11 mouse cellular contexts compared by ENCODE assay signal in genomic region chr17:35582900-35583299, GRCm38 (mm10). TPM values are rescaled to one million over a fixed set of nuclear protein-coding genes. Genes with fewer than 3 reads are reported as not detected.
DNase-seq lines count a peak whose midpoint lies in the region; ATAC-seq and TF ChIP-seq lines count a peak whose summit lies in the region.
"Had no signal": no experiment of that assay in that cellular context is flagged by ENCODE, and none has a peak within 500 bp of the region (broad histone marks: within the 10 kb centered on the region; RNA-seq: fewer than 3 reads in every experiment).

No protein-coding gene starts in this region.

- no peak overlapping the region for H3K9ac ChIP-seq in intestine, postnatal 0 days (ENCODE audit: low read depth, low read length)
- no peak overlapping the region for H3K9ac ChIP-seq in intestine, embryonic 15.5 days
- H3K9ac ChIP-seq in CH12.LX (ENCODE audit: insufficient read depth, low read depth), result no peak overlapping the region
- no peak overlapping the region for H3K9ac ChIP-seq in embryonic facial prominence, embryonic 14.5 days (ENCODE audit: low read depth, low read length)
- H3K9ac ChIP-seq: forebrain, embryonic 13.5 days had no signal

- 94% methylated on average over 1 of the region's 1 CpGs for WGBS in intestine, postnatal 0 days
- WGBS in intestine, embryonic 15.5 days, result 96% methylated on average over 1 of the region's 1 CpGs
- 83% methylated on average over 1 of the region's 1 CpGs for whole genome bisulfite sequencing in embryonic facial prominence, embryonic 14.5 days

- in situ Hi-C loops in CH12.LX (cut with MboI; ENCODE audit: low pct_ligation_motif_present, low pct_unique_long_range_greater_than_20kb, low sequenced_read_pairs), result no loop called here

- H3K27me3 ChIP-seq in intestine, postnatal 0 days (replicated peaks; ENCODE audit: control insufficient read depth, insufficient read depth, low read length), result no peaks in the 10 kb centered on the region
- H3K27me3 ChIP-seq in intestine, embryonic 15.5 days (replicated peaks), result no peaks in the 10 kb centered on the region
- peaks cover 12% of the 10 kb centered on the region for H3K27me3 ChIP-seq in CH12.LX (replicated peaks)
- no peaks in the 10 kb centered on the region for H3K27me3 ChIP-seq in embryonic facial prominence, embryonic 14.5 days (replicated peaks; ENCODE audit: control insufficient read depth, insufficient read depth, low read length)
- H3K27me3 ChIP-seq: forebrain, embryonic 13.5 days had no signal

- H3K9me3 ChIP-seq in intestine, postnatal 0 days (ENCODE audit: control insufficient read depth), result no peaks in the 10 kb centered on the region
- no peaks in the 10 kb centered on the region for H3K9me3 ChIP-seq in intestine, embryonic 15.5 days
- peaks cover 11% of the 10 kb centered on the region for H3K9me3 ChIP-seq in CH12.LX (replicated peaks; ENCODE audit: low read length)
- H3K9me3 ChIP-seq in embryonic facial prominence, embryonic 14.5 days (ENCODE audit: control insufficient read depth, low read length), result no peaks in the 10 kb centered on the region
- H3K9me3 ChIP-seq: heart, embryonic 10.5 days had no signal

- dilution Hi-C loops in CH12.LX (cut with MboI; ENCODE audit: extremely low pct_ligation_motif_present, extremely low pct_unique_long_range_greater_than_20kb, low sequenced_read_pairs), result no loop called here

- no peaks in the 10 kb centered on the region for H3K36me3 ChIP-seq in intestine, postnatal 0 days (ENCODE audit: control insufficient read depth, insufficient read depth)
- no peaks in the 10 kb centered on the region for H3K36me3 ChIP-seq in intestine, embryonic 15.5 days
- H3K36me3 ChIP-seq in CH12.LX (replicated peaks in 1 of 2; ENCODE audit: control insufficient read depth in 1 of 2, insufficient read depth in 1 of 2, low read length in 1 of 2), result no peaks in the 10 kb centered on the region
- no peaks in the 10 kb centered on the region for H3K36me3 ChIP-seq in embryonic facial prominence, embryonic 14.5 days (ENCODE audit: control insufficient read depth, insufficient read depth, low read length)
- H3K36me3 ChIP-seq: heart, embryonic 10.5 days had no signal

- no peak overlapping the region for H3K4me2 ChIP-seq in intestine, postnatal 0 days (replicated peaks; ENCODE audit: low read depth)
- no peak overlapping the region for H3K4me2 ChIP-seq in intestine, embryonic 15.5 days (replicated peaks)
- H3K4me2 ChIP-seq in CH12.LX (ENCODE audit: insufficient read depth, low read depth, poor library complexity, severe bottlenecking), result no peak overlapping the region
- no peak overlapping the region for H3K4me2 ChIP-seq in embryonic facial prominence, embryonic 14.5 days (ENCODE audit: low read depth, low read length)
- H3K4me2 ChIP-seq: forebrain, embryonic 13.5 days had no signal

- TF ChIP-seq EP300 in CH12.LX (IDR thresholded peaks at IDR 0.05; ENCODE audit: low read length), result no peak

- no peak for ATAC-seq in intestine, postnatal 0 days
- ATAC-seq in intestine, embryonic 15.5 days, result no peak
- 0 out of 2 replicates have a peak, but pooled peaks have one; percentile 33 for ATAC-seq in embryonic facial prominence, embryonic 14.5 days (ENCODE audit: low read depth)
- ATAC-seq in activated CD4-positive, CD25-positive, alpha-beta regulatory T cell, adult 4 months, result no peak
- ATAC-seq: forebrain, embryonic 13.5 days had no signal

- TF ChIP-seq POLR2A in CH12.LX (IDR thresholded peaks at IDR 0.05; ENCODE audit: low read depth, low read length), result no peak

- peak; percentile 30 for TF ChIP-seq RAD21 in CH12.LX (IDR thresholded peaks at IDR 0.05; ENCODE audit: low read depth, low read length)

- no peaks in the 10 kb centered on the region for H3K79me2 ChIP-seq in CH12.LX (replicated peaks; ENCODE audit: control insufficient read depth, extremely low read depth, insufficient read depth, poor library complexity, severe bottlenecking)

- no peak overlapping the region for H3K4me3 ChIP-seq in intestine, postnatal 0 days (ENCODE audit: low read depth, low read length)
- H3K4me3 ChIP-seq in intestine, embryonic 15.5 days (replicated peaks), result no peak overlapping the region
- H3K4me3 ChIP-seq in CH12.LX (replicated peaks in 1 of 3; ENCODE audit: low read depth in 2 of 3, low read length in 2 of 3, poor library complexity in 1 of 3), result no peak overlapping the region
- no peak overlapping the region for H3K4me3 ChIP-seq in embryonic facial prominence, embryonic 14.5 days (ENCODE audit: low read depth, low read length)
- H3K4me3 ChIP-seq: forebrain, embryonic 13.5 days; heart, embryonic 10.5 days had no signal

- DNase-seq in 3134 (ENCODE audit: extremely low read depth, insufficient read length, low spot score) (peak; percentile 23), CH12.LX (ENCODE audit: extremely low read depth) (no peak)
- DNase-seq in embryonic facial prominence, embryonic 14.5 days (ENCODE audit: low spot score), result no peak
- no peak for DNase-seq in embryo, embryonic 10 days (ENCODE audit: low spot score)
- DNase-seq in cerebellum, adult 8-10 months, result no peak

- TF ChIP-seq CTCF in intestine, postnatal 0 days (IDR thresholded peaks at IDR 0.05; ENCODE audit: low read depth), result peak; percentile 75
- peak; percentile 47 to 61 for TF ChIP-seq CTCF in CH12.LX (conservative IDR thresholded peaks at IDR 0.05 in 1 of 2, IDR thresholded peaks at IDR 0.05 in 1 of 2; ENCODE audit: low read depth in 2 of 2, low read length in 2 of 2)

- 0 out of 2 replicates have a peak, but pooled peaks cover 3% of the 10 kb centered on the region for H3K4me1 ChIP-seq in intestine, postnatal 0 days (replicated peaks; ENCODE audit: control insufficient read depth, insufficient read depth, low read length)
- H3K4me1 ChIP-seq in intestine, embryonic 15.5 days (replicated peaks), result no peaks in the 10 kb centered on the region
- peaks cover 0 to 5% of the 10 kb centered on the region in 2 experiments; a peak in 2 of 4 replicates for H3K4me1 ChIP-seq in CH12.LX (ENCODE audit: control insufficient read depth in 1 of 2, insufficient read depth in 2 of 2)
- no peaks in the 10 kb centered on the region for H3K4me1 ChIP-seq in embryonic facial prominence, embryonic 14.5 days (ENCODE audit: control insufficient read depth, insufficient read depth, low read length)
- H3K4me1 ChIP-seq: forebrain, embryonic 13.5 days had no signal

- H3K27ac ChIP-seq in intestine, postnatal 0 days (ENCODE audit: low read depth, low read length), result no peak overlapping the region
- H3K27ac ChIP-seq in intestine, embryonic 15.5 days, result no peak overlapping the region
- H3K27ac ChIP-seq in CH12.LX (ENCODE audit: insufficient read depth, low read depth), result no peak overlapping the region
- H3K27ac ChIP-seq in embryonic facial prominence, embryonic 14.5 days (replicated peaks; ENCODE audit: low read depth, low read length), result no peak overlapping the region
- H3K27ac ChIP-seq: forebrain, embryonic 13.5 days; heart, embryonic 10.5 days had no signal

RNA-seq across cellular contexts. Expression of gene 2300002M23Rik, which starts 15.7 kb away (rescaled TPM):
- polyA plus RNA-seq in intestine, postnatal 0 days (2015; fragmentation: Nextera tagmentation; extraction: Ambion mirVana), result not detected in 2 replicates
- polyA plus RNA-seq in intestine, embryonic 15.5 days (2015; fragmentation: Nextera tagmentation; extraction: Ambion mirVana), result not detected in 2 replicates
- total RNA-seq in CH12.LX (2012; rRNA removed) (not detected in 2 replicates), CH12.LX (2014; rRNA removed) (not detected in 2 replicates)
- not detected in 2 replicates for polyA plus RNA-seq in CH12.LX (2012; ENCODE audit: insufficient read length, low read depth)
- 0.47 and 1.3 TPM in 2 replicates for polyA plus RNA-seq in embryonic facial prominence, embryonic 14.5 days (2014; fragmentation: Nextera tagmentation; extraction: Ambion mirVana)
- not detected for polyA plus RNA-seq in activated CD4-positive, CD25-positive, alpha-beta regulatory T cell, adult 4 months (2017; shearing (Covaris generic))
- polyA plus RNA-seq: forebrain, embryonic 13.5 days; heart, embryonic 10.5 days; liver, embryonic 16.5 days had no signal

RNA-seq across cellular contexts. Expression of gene Sfta2, which starts 18.4 kb away (rescaled TPM):
- 0.99 and 1.0 TPM in 2 replicates for polyA plus RNA-seq in intestine, postnatal 0 days (2015; fragmentation: Nextera tagmentation; extraction: Ambion mirVana)
- 2.6 and 2.8 TPM in 2 replicates for polyA plus RNA-seq in intestine, embryonic 15.5 days (2015; fragmentation: Nextera tagmentation; extraction: Ambion mirVana)
- total RNA-seq in CH12.LX (2012; rRNA removed) (not detected in 2 replicates), CH12.LX (2014; rRNA removed) (not detected in 2 replicates)
- polyA plus RNA-seq in CH12.LX (2012; ENCODE audit: insufficient read length, low read depth), result not detected in 2 replicates
- 0.28 TPM in 1 of 2 replicates, not detected in the other for polyA plus RNA-seq in embryonic facial prominence, embryonic 14.5 days (2014; fragmentation: Nextera tagmentation; extraction: Ambion mirVana)
- polyA plus RNA-seq in activated CD4-positive, CD25-positive, alpha-beta regulatory T cell, adult 4 months (2017; shearing (Covaris generic)), result not detected
- polyA plus RNA-seq: forebrain, embryonic 13.5 days; heart, embryonic 10.5 days; liver, embryonic 16.5 days had no signal

RNA-seq across cellular contexts. Expression of gene Cdsn, which starts 31.0 kb away (rescaled TPM):
- 0.22 and 0.40 TPM in 2 replicates for polyA plus RNA-seq in intestine, postnatal 0 days (2015; fragmentation: Nextera tagmentation; extraction: Ambion mirVana)
- 0.05 TPM in 1 of 2 replicates, not detected in the other for polyA plus RNA-seq in intestine, embryonic 15.5 days (2015; fragmentation: Nextera tagmentation; extraction: Ambion mirVana)
- 0.46 and 0.76 TPM in 2 replicates for total RNA-seq in CH12.LX (2012; rRNA removed)
- total RNA-seq in CH12.LX (2014; rRNA removed), result 0.08 and 0.17 TPM in 2 replicates
- 1.3 and 1.4 TPM in 2 replicates for polyA plus RNA-seq in CH12.LX (2012; ENCODE audit: insufficient read length, low read depth)
- 0.97 and 1.3 TPM in 2 replicates for polyA plus RNA-seq in embryonic facial prominence, embryonic 14.5 days (2014; fragmentation: Nextera tagmentation; extraction: Ambion mirVana)
- polyA plus RNA-seq in activated CD4-positive, CD25-positive, alpha-beta regulatory T cell, adult 4 months (2017; shearing (Covaris generic)), result not detected
- polyA plus RNA-seq: forebrain, embryonic 13.5 days had no signal

RNA-seq across cellular contexts. Expression of gene Gm9573, which starts 43.5 kb away (rescaled TPM):
- polyA plus RNA-seq in intestine, postnatal 0 days (2015; fragmentation: Nextera tagmentation; extraction: Ambion mirVana), result not detected in 2 replicates
- not detected in 2 replicates for polyA plus RNA-seq in intestine, embryonic 15.5 days (2015; fragmentation: Nextera tagmentation; extraction: Ambion mirVana)
- total RNA-seq in CH12.LX (2012; rRNA removed) (not detected in 2 replicates), CH12.LX (2014; rRNA removed) (not detected in 2 replicates)
- not detected in 2 replicates for polyA plus RNA-seq in CH12.LX (2012; ENCODE audit: insufficient read length, low read depth)
- 0.04 TPM in 1 of 2 replicates, not detected in the other for polyA plus RNA-seq in embryonic facial prominence, embryonic 14.5 days (2014; fragmentation: Nextera tagmentation; extraction: Ambion mirVana)
- not detected for polyA plus RNA-seq in activated CD4-positive, CD25-positive, alpha-beta regulatory T cell, adult 4 months (2017; shearing (Covaris generic))
- polyA plus RNA-seq: forebrain, embryonic 13.5 days; heart, embryonic 10.5 days; liver, embryonic 16.5 days had no signal

RNA-seq across cellular contexts. Expression of gene Psors1c2, which starts 49.9 kb away (rescaled TPM):
- not detected in 2 replicates for polyA plus RNA-seq in intestine, postnatal 0 days (2015; fragmentation: Nextera tagmentation; extraction: Ambion mirVana)
- 0.40 and 0.80 TPM in 2 replicates for polyA plus RNA-seq in intestine, embryonic 15.5 days (2015; fragmentation: Nextera tagmentation; extraction: Ambion mirVana)
- total RNA-seq in CH12.LX (2012; rRNA removed) (not detected in 2 replicates), CH12.LX (2014; rRNA removed) (not detected in 2 replicates)
- polyA plus RNA-seq in CH12.LX (2012; ENCODE audit: insufficient read length, low read depth), result 0.27 and 0.59 TPM in 2 replicates
- polyA plus RNA-seq in embryonic facial prominence, embryonic 14.5 days (2014; fragmentation: Nextera tagmentation; extraction: Ambion mirVana), result 0.59 and 1.9 TPM in 2 replicates
- polyA plus RNA-seq in activated CD4-positive, CD25-positive, alpha-beta regulatory T cell, adult 4 months (2017; shearing (Covaris generic)), result not detected
